Mouse (Mus musculus) right cerebral cortex, postnatal 14 days (tissue): Measurements from ENCODE around the gene Rps17.

Experiments used
- DNase-seq: peaks from one replicate; pipeline ENCODE4 v3.0.0; 2022

Gene Rps17

GRCm38 (mm10) chr7:81344544-81345446 is at the start of gene Rps17:
TSS of gene Rps17 (minus strand) at chr7:81345254.
- peak; percentile 97 for DNase-seq

- no peak for DNase-seq
Measured at GRCm38 (mm10) chr7:81379363-81379762, 34.3 kb upstream of the Rps17 start.

DNA sequence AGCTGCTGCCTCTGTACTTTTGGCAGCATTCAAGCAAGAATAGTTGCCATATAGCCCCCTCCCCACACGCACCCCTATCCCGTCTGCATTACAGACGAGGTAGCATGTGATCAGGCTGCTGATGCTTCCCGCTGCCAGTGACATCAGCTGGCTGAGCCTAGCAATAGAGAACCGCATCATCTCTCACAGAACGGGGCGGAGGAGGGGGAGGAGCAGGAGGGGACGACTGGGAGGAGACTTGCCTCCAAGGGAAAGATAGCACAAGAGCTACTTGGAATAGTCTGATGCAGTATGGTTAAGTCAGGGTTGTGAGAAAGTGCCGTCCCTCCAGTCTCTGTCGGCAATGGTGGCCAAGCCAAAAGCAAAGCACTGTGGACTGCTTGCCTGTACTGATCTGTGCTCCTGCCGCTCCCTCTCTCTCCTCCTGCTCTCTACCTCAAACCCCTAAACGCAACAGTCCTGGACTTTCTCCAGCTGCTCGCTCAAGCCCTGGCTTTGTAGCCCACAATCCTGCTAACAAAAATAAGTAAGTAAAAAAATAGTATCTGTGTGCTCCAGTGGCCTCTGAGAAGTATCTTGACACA is 27.4 kb upstream of the Rps17 start:
- DNase-seq = peak; percentile 59

GRCm38 (mm10) chr7:81371811-81372210 is 26.8 kb upstream of the Rps17 start:
- peak; percentile 11 for DNase-seq

GRCm38 (mm10) chr7:81369724-81370123 is 24.7 kb upstream of the Rps17 start:
- peak; percentile 40 for DNase-seq

DNA sequence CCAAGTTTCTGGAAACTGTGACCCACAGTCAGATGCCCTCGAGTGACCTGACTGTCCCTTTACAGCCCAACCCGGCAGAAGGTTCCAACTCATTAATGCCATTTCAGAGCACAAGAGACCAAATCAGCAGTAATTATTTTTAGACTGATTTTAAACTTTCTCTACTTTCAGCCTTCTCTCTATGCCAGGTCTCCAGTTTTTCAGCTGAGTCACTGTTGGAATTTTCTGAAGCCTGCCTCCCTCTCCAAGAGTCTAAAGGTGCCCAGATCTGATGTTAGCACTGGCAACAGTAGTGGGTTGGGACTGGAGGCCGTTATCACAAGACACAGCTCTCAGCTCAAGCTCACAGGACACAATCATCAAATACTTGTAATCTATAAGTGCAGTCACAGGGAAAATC is 22.9 kb upstream of the Rps17 start:
- no peak for DNase-seq

DNA sequence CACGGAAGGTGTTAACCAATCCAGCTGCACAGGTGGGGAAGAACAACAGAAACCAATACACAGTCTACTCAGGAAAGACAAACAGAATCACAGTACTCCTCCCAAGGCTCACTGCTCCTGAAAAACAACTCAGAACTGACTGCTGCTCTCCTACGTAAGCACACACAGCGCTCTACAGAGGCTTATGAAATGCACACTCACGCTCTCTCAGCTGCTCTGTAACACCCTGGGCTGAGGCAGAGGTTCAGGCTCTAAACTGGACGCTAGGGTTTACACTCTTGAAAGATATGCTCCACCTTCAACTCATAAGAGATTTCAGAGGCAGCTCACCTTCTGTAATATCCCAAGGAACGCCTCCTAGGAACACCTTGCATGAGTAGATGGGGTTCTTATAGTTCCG is 11.9 kb upstream of the Rps17 start:
- no peak for DNase-seq

GRCm38 (mm10) chr7:81356360-81356759 is 11.3 kb upstream of the Rps17 start:
- no peak for DNase-seq

DNA sequence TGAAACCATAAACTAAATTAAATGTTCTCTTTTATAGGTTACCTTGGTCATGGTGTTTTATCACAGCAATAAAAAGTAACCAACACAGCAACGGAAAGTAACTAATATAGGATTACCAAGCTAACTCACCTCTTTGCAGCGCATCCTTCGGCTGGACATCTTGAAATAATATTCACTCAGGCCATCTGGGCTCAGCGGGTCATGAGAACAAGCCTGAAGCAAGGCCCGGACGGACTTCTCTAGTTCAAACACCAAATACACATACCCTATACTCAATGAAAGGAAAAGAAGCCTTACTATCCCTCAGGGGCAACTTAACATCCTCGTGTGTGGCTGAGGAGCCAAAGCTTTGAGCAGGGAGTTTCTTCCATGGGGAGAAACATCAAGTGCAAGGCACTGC is 10.7 kb upstream of the Rps17 start:
- no peak for DNase-seq

- DNase-seq = no peak
Measured at GRCm38 (mm10) chr7:81351826-81352225, 6.8 kb upstream of the Rps17 start.

- no peak for DNase-seq
Measured at GRCm38 (mm10) chr7:81348206-81348605, 3.2 kb upstream of the Rps17 start.

GRCm38 (mm10) chr7:81345447-81346170 is 555 bp upstream of the Rps17 start:
- no peak for DNase-seq

DNA sequence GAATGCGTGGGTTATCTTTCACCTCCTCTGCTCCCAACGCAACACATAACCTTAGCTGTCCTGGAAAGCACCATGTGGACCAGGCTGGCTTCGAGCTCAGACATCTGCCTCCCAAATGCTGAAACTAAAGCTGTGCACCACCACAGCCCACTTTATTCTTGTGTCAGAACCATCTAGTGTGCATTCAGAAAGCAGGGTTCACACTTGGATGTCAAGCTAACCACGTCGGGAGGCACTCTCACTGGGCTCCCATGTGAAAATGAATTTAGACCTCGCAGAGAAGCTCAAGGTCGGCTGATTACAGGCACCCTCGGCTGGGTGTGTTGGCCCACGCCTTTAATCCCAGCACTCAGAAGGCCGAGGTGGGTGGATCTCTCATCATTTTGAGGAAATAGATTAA is 1.2 kb downstream of the Rps17 start:
- no peak for DNase-seq

GRCm38 (mm10) chr7:81343316-81343715 is 1.7 kb downstream of the Rps17 start:
- no peak for DNase-seq

GRCm38 (mm10) chr7:81342356-81343094 is 2.5 kb downstream of the Rps17 start:
- no peak for DNase-seq

DNA sequence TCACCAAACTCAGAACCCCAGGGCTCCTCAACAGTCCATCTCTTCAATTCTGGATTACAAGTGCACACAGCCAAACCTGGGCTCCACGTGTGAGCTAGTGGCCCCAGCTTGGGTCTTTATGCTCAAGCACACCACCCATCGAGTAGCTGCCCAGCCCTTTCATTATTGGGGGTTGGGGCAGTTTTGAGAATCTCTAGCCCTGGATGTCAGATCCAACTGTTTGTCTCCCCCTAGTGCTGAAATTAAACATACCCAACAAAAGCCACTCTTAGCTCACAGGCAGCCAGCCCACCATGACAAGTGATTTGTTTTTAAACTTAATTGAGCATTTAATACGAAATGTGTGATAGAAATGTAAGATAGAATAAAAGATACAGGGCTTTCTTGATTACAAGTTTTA is 3.5 kb downstream of the Rps17 start:
- no peak for DNase-seq

DNA sequence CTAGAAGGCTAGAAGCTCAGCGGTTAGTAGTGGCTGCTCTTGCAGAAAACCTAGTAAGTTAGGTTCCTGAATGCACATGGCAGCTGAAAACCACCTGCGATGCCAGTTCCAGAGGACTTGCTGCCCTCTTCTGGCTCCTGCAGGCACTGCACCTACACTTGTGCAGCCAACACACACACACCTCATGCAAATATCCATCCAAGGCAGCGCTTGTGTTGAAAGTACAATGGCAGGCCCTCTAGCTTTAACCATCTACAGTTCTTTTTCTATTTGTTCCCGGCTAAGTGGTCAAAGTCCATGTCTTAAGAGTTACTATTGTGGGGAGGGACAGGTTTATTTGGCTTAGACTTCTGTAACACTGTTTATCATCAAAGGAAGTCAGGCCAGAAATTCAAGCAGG is 5.3 kb downstream of the Rps17 start:
- peak; percentile 68 for DNase-seq

DNA sequence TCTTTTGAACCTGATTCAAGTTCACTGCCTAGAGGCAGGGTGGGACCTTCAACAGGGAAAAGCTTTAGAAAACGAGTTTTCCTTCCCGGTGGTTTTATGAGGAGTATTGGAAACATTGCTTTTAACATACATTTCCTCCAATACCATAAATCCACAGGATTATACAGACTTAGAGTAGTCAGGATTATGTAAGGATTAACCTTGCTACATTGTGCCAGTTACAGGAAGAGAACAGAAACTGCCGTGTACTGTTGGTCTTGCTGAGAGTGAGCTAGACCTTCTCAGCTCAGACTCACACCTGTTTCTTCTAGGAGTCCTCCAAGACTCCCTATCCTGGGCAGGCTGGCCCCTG is 6.6 kb downstream of the Rps17 start:
- no peak for DNase-seq

- no peak for DNase-seq
Measured at GRCm38 (mm10) chr7:81337785-81338521, 7.1 kb downstream of the Rps17 start.

- DNase-seq = peak; percentile 52
Measured at GRCm38 (mm10) chr7:81336432-81336786, 8.6 kb downstream of the Rps17 start.

DNA sequence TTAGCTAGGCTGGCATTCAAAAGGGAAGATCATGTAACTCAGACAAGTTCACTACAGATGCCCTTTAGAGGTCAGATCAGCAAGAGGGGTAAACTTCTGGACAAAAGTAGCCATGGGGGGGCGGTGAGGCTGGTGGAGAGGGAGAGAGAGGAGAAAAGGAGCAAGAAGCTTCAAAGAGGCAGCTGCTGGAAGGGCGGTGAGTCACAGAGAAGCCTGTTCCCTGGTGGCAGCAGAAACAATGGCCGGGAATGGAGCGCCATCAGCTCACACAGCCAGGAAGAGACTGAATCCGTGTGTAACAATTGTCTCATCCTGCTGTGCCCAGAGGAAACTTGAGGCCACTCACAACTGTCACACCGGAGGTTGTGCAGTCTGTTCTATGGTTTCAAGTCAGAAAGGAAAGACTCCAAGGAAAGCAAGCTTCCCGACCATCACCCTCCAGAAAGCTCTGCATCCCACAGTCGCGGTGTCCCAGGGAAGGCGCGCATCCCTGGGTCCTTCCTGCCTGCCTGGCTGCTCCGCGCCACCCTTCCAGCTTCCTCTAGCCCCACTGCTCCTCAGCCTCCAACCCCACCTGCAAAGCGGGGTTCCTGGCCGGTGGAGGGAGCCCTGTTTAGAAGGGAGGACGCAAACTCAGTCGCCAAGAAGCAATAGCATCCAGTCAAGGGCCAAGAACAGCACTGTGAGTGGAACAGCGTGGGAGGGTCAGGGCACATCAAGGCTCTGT is 9.2 kb downstream of the Rps17 start:
- DNase-seq = no peak

GRCm38 (mm10) chr7:81331851-81332250 is 13.2 kb downstream of the Rps17 start:
- DNase-seq = no peak
